Mouse (Mus musculus) liver, embryonic 16.5 days (tissue): ENCODE measurements around the gene Atp6v1e1. TPM values are rescaled to one million over a fixed set of nuclear protein-coding genes. Genes with fewer than 3 reads are reported as not detected.
"Not testable (repeated sequence)": the region's sequence is repeated elsewhere in the genome, so short reads cannot be mapped to it uniquely, and the experiment has no call there.

Experiments used
- ATAC-seq: fragments of 200-750 bp; cut with Nextera tagmentation; 2 replicates; pipeline ENCODE4 v1.8.0; 2017; ENCODE audit warnings: low read depth, mild to moderate bottlenecking, moderate number of reproducible peaks, moderate library complexity
- H3K27ac ChIP-seq: fragments of 300-500 bp; sonication (generic); 2 replicates; pipeline ENCODE4 v1.5.1; 2014; ENCODE audit warnings: mild to moderate bottlenecking, low read length
- H3K27me3 ChIP-seq: fragments of 300-500 bp; sonication (generic); 2 replicates; pipeline ENCODE4 v1.6.1; 2014; ENCODE audit warnings: low read depth, low read length, mixed read lengths; ENCODE audit not compliant: control insufficient read depth, insufficient read depth
- H3K36me3 ChIP-seq: fragments of 300-500 bp; sonication (generic); 2 replicates; pipeline ENCODE4 v1.6.1; 2014; ENCODE audit warnings: mild to moderate bottlenecking; ENCODE audit not compliant: control insufficient read depth, insufficient read depth
- H3K4me1 ChIP-seq: fragments of 300-500 bp; sonication (generic); 2 replicates; pipeline ENCODE4 v1.6.1; 2014; ENCODE audit warnings: low read depth, low read length, mixed read lengths; ENCODE audit not compliant: control insufficient read depth
- H3K4me2 ChIP-seq: fragments of 300-500 bp; sonication (generic); 2 replicates; pipeline ENCODE4 v1.6.1; 2014; ENCODE audit warnings: low read depth, low read length, mixed read lengths
- H3K4me3 ChIP-seq: fragments of 300-500 bp; sonication (generic); 2 replicates; pipeline ENCODE4 v1.5.1; 2014; ENCODE audit warnings: low read depth, mild to moderate bottlenecking, low read length
- H3K9ac ChIP-seq: fragments of 300-500 bp; sonication (generic); 2 replicates; pipeline ENCODE4 v1.6.1; 2014; ENCODE audit warnings: low read depth, low read length
- H3K9me3 ChIP-seq: fragments of 300-500 bp; sonication (generic); replicated peaks from 2 replicates; pipeline ENCODE4 v1.6.1; 2016; ENCODE audit warnings: low read length; ENCODE audit not compliant: control insufficient read depth
- WGBS: fragments of 180-500 bp; shearing (Covaris S2); extraction: QIAGEN DNeasy Blood & Tissue Kit; methylation state at CpG from one replicate; pipeline ENCODE4 v1.1.7; 2014; ENCODE audit not compliant: insufficient replicate concordance; 5-methylcytosine and 5-hydroxymethylcytosine counted together
- polyA plus RNA-seq: library from polyadenylated mRNA; unstranded; fragments of >200 nt; fragmentation: Nextera tagmentation; extraction: Ambion mirVana; gene quantifications from 2 replicates; pipeline ENCODE4 v1.2.1, GENCODE M21; 2015

Gene Atp6v1e1
- polyA plus RNA-seq, 1 experiment from 2014 or later, result 171 TPM

DNA sequence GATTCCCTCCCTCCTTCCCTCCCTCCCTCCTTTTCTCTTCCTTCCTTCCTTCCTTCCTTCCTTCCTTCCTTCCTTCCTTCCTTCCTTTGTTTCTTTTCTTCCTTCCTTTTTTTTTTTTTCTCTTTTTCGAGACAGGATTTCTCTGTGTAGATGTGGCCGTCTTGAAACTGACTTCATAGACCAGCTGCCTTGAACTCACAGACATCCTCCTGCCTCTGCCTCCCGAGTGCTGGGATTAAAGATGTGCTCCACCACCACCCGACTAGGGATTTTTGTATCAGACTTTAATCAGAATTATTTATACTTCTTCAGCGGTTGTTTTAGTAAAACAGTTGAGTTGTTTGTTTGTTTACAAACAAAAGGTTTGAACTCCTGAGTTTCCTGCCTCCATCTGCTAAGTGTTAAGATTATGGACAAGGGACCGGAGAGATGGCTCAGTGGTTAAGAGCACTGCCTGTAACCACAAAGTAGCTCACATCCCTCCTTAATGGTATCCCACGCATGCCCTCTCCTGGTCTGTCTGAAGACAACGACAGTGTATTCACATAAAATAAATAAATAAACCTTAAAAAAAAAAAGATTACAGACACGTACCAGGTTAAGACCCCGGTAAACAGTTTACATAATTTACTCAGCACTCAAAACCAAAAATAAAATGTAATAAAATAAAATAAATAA lies 483 bp upstream of the Atp6v1e1 start:
- H3K27me3 ChIP-seq, result no peaks in the 10 kb centered on the region
- peak overlapping the region; percentile 98 for H3K27ac ChIP-seq
- H3K4me2 ChIP-seq, result peak overlapping the region; percentile 72
- H3K4me1 ChIP-seq, result peaks cover 27% of the 10 kb centered on the region
- H3K9me3 ChIP-seq, result no peaks in the 10 kb centered on the region
- 44% methylated on average over 10 of the region's 10 CpGs for WGBS
- peaks cover 14% of the 10 kb centered on the region for H3K36me3 ChIP-seq
- peak; percentile 26; the same call in 1 of the 2 replicates for ATAC-seq
- peak overlapping the region; percentile 53; the same call in 1 of the 2 replicates for H3K9ac ChIP-seq
- peak overlapping the region; percentile 98 for H3K4me3 ChIP-seq

- H3K4me2 ChIP-seq, result peak overlapping the region; percentile 72
- no peaks in the 10 kb centered on the region for H3K27me3 ChIP-seq
- ATAC-seq, result no peak
- H3K27ac ChIP-seq, result peak overlapping the region; percentile 98
- H3K4me1 ChIP-seq, result peaks cover 27% of the 10 kb centered on the region
- H3K4me3 ChIP-seq, result peak overlapping the region; percentile 98
- H3K9ac ChIP-seq, result peak overlapping the region; percentile 94
- H3K9me3 ChIP-seq, result no peaks in the 10 kb centered on the region
- H3K36me3 ChIP-seq, result peaks cover 24% of the 10 kb centered on the region
- WGBS, result 25% methylated on average over 5 of the region's 5 CpGs
These were observed 878 bp downstream of the Atp6v1e1 start for GRCm38 (mm10) chr6:120821715-120822114.

GRCm38 (mm10) chr6:120820941-120821340 lies 1.7 kb downstream of the Atp6v1e1 start:
- 53% methylated on average over 1 of the region's 1 CpGs for WGBS
- Histone ChIP-seq H3K4me1 (peaks cover 27% of the 10 kb centered on the region), H3K27me3 (no peaks in the 10 kb centered on the region), H3K36me3 (peaks cover 24% of the 10 kb centered on the region), H3K9ac (peak overlapping the region; percentile 94), H3K9me3 (no peaks in the 10 kb centered on the region), H3K27ac (peak overlapping the region; percentile 98), H3K4me3 (peak overlapping the region; percentile 98), H3K4me2 (peak overlapping the region; percentile 72)
- ATAC-seq, result peak; percentile 47

GRCm38 (mm10) chr6:120820144-120820543 lies 2.4 kb downstream of the Atp6v1e1 start:
- peaks cover 24% of the 10 kb centered on the region for H3K36me3 ChIP-seq
- no peaks in the 10 kb centered on the region for H3K27me3 ChIP-seq
- H3K9ac ChIP-seq, result peak overlapping the region; percentile 94
- H3K4me2 ChIP-seq, result peak overlapping the region; percentile 72
- 60% methylated on average over 5 of the region's 5 CpGs for WGBS
- no peaks in the 10 kb centered on the region for H3K9me3 ChIP-seq
- H3K4me3 ChIP-seq, result peak overlapping the region; percentile 98
- H3K27ac ChIP-seq, result peak overlapping the region; percentile 29; the same call in 1 of the 2 replicates
- ATAC-seq, result no peak
- H3K4me1 ChIP-seq, result peaks cover 27% of the 10 kb centered on the region

DNA sequence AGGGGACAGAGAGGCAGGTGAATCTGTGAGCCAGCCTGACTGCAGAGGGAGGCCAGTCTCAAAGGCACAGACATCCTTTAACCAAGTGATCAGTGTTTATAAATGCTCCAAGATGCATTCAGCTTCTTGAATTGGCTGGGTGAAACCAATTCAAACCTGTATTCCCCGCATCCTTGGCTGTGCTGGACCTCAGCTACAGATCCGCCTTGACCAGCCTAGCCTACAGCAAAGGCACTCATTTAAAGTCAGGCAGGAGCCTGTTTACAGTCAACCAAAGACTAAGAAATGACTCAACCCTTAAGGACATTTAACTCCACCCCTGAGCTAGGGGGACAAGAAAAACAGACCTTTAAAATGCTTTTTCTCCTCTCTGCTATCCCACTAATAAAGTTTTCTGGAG lies 3.3 kb downstream of the Atp6v1e1 start:
- H3K4me2 ChIP-seq, result peak overlapping the region; percentile 72
- peaks cover 27% of the 10 kb centered on the region for H3K4me1 ChIP-seq
- no peak overlapping the region for H3K9ac ChIP-seq
- WGBS, result 86% methylated on average over 2 of the region's 2 CpGs
- H3K9me3 ChIP-seq, result no peaks in the 10 kb centered on the region
- no peak for ATAC-seq
- peaks cover 24% of the 10 kb centered on the region for H3K36me3 ChIP-seq
- peak overlapping the region; percentile 98 for H3K4me3 ChIP-seq
- H3K27me3 ChIP-seq, result no peaks in the 10 kb centered on the region
- peak overlapping the region; percentile 45 for H3K27ac ChIP-seq

GRCm38 (mm10) chr6:120811999-120812398 lies 10.6 kb downstream of the Atp6v1e1 start:
- peaks cover 42% of the 10 kb centered on the region for H3K36me3 ChIP-seq
- not testable (repeated sequence) for H3K9me3 ChIP-seq, H3K4me2 ChIP-seq, H3K4me1 ChIP-seq, H3K27me3 ChIP-seq, H3K4me3 ChIP-seq, H3K27ac ChIP-seq, H3K9ac ChIP-seq, ATAC-seq
- WGBS, result 93% methylated on average over 6 of the region's 10 CpGs

DNA sequence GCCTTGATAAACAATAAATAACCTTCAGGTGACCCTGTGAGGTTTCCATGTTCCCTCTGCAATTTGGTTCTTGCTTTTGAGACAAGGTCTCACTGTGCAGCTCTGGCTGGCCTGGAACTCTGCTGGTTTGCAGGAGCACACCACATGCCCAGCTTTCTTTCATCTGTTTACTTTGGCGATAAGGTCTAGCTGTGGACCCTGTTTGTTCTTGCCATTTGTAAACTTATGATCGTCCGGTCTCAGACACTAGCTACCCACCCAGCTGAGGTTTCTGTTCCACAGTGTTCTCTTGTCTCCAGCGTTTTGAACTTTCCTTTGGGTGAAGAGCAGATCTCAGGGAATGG lies 14.9 kb downstream of the Atp6v1e1 start:
- Histone ChIP-seq H3K4me1 (peaks cover 8% of the 10 kb centered on the region), H3K27ac (peak overlapping the region; percentile 72), H3K9me3 (no peaks in the 10 kb centered on the region), H3K4me3 (no peak overlapping the region), H3K4me2 (no peak overlapping the region), H3K9ac (no peak overlapping the region), H3K36me3 (peaks cover 81% of the 10 kb centered on the region), H3K27me3 (no peaks in the 10 kb centered on the region)
- peak; percentile 70 for ATAC-seq
- 81% methylated on average over 4 of the region's 4 CpGs for WGBS

DNA sequence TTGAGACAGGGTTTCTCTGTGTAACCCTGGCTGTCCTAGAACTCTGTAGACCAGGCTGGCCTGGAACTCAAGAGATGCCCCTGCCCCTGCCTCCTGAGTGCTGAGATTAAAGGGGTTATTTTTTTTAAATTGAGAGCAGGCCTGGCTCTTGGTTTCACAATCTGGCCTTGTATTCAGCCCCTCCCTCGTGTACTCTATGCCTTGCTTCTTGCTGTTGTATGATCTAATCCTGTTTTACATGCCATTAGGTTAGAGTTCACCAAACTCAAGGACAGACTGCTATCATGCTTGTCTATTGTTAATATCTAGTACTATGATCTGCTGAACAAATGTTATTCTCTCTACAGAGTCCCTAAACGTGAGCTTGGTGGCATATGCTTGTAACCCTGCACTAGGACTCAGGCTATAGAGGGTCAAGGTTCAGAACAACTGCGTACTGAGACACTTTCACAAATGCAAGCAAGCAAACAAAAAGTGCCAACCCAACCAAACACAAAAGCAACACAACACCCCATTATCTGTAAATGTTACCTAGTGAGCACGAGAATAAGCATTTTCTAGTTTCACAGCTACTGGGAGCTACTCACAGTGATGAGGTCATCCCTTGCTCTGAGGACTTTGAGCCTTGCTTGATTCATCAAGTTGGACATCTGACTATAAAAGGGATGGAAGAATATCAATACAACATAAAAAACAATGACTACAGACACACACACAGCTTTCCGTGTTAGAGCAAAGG lies 15.4 kb downstream of the Atp6v1e1 start:
- Histone ChIP-seq H3K36me3 (peaks cover 86% of the 10 kb centered on the region), H3K27me3 (no peaks in the 10 kb centered on the region), H3K9me3 (no peaks in the 10 kb centered on the region), H3K4me3 (no peak overlapping the region), H3K9ac (no peak overlapping the region), H3K4me1 (peaks cover 8% of the 10 kb centered on the region), H3K27ac (peak overlapping the region; percentile 62), H3K4me2 (no peak overlapping the region)
- WGBS, result 74% methylated on average over 5 of the region's 5 CpGs
- peak; percentile 57 for ATAC-seq

DNA sequence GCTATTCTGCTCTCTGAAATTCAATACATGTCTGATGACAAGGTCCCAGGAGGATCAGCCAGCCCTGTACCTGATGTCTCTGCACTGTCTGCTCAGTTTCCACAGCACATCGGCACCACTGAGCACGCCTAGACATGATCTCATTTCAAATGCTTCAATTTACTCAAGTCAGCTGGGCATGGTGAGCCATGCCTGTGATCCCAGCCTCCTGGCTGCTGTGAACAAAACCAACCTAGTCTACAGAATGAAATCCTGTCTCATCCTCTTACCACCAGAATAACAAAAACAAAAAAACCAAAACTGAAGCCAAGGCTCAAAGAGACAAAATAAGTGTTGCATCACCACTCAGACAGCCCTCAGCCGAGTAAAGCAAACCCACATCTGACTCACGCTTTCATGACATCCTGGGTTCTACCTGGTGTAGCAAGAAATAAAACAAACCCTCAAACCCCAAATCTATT lies 23.0 kb downstream of the Atp6v1e1 start:
- no peaks in the 10 kb centered on the region for H3K4me1 ChIP-seq
- no peaks in the 10 kb centered on the region for H3K27me3 ChIP-seq
- 78% methylated on average over 4 of the region's 4 CpGs for WGBS
- no peak overlapping the region for H3K4me3 ChIP-seq
- no peak overlapping the region for H3K4me2 ChIP-seq
- no peaks in the 10 kb centered on the region for H3K9me3 ChIP-seq
- H3K36me3 ChIP-seq, result peaks cover 93% of the 10 kb centered on the region
- H3K9ac ChIP-seq, result no peak overlapping the region
- ATAC-seq, result no peak
- H3K27ac ChIP-seq, result no peak overlapping the region
